Mouse (Mus musculus) CH12.LX (cell line): ENCODE measurements around the gene Mdfi. TPM values are rescaled to one million over a fixed set of nuclear protein-coding genes. Genes with fewer than 3 reads are reported as not detected.

Source experiments
- DNase-seq: peaks from one replicate; pipeline ENCODE4 v3.0.0-alpha.2; 2013; ENCODE audit errors: extremely low read depth
- H3K27ac ChIP-seq: 2 replicates; pipeline ENCODE4 v1.5.1; 2012; ENCODE audit warnings: low read depth, mild to moderate bottlenecking, control low read depth, moderate library complexity; ENCODE audit not compliant: insufficient read depth
- H3K27me3 ChIP-seq: replicated peaks from 2 replicates; pipeline ENCODE3; 2012; ENCODE audit warnings: inconsistent platforms
- H3K36me3 ChIP-seq, 2 experiments: replicated peaks in 1 of 2; 2 replicates each; pipeline versions ENCODE3 to v1.6.1; 2012; ENCODE audit warnings: inconsistent platforms in 1 of 2, low read length in 1 of 2, mild to moderate bottlenecking in 1 of 2, mixed read lengths in 1 of 2, moderate library complexity in 1 of 2; ENCODE audit not compliant: control insufficient read depth in 1 of 2, insufficient read depth in 1 of 2
- H3K4me1 ChIP-seq, 2 experiments: 2 replicates each; pipeline ENCODE4 v1.6.1; 2012; ENCODE audit warnings: inconsistent platforms in 1 of 2, moderate library complexity in 1 of 2; ENCODE audit not compliant: insufficient read depth in 2 of 2, control insufficient read depth in 1 of 2
- H3K4me2 ChIP-seq: 2 replicates; pipeline ENCODE4 v1.6.1; 2012; ENCODE audit warnings: low read depth, mild to moderate bottlenecking, control low read depth; ENCODE audit not compliant: poor library complexity, insufficient read depth, severe bottlenecking
- H3K4me3 ChIP-seq, 3 experiments: fragments of 150-350 bp in 1 of 3; sonication (generic) in 1 of 3; replicated peaks in 1 of 3; 2 replicates each; pipeline versions ENCODE3 to v1.5.1; 2011 to 2012; ENCODE audit warnings: low read depth in 2 of 3, low read length in 2 of 3, mild to moderate bottlenecking in 2 of 3, moderate library complexity in 2 of 3, control low read depth in 1 of 3, improper control_type of control experiment in 1 of 3, inconsistent platforms in 1 of 3, mixed read lengths in 1 of 3; ENCODE audit not compliant: poor library complexity in 1 of 3
- H3K79me2 ChIP-seq: replicated peaks from 2 replicates; pipeline ENCODE4 v1.6.1; 2012; ENCODE audit warnings: mild to moderate bottlenecking, moderate library complexity; ENCODE audit not compliant: control insufficient read depth, poor library complexity, insufficient read depth, severe bottlenecking; ENCODE audit errors: extremely low read depth
- H3K9ac ChIP-seq: 2 replicates; pipeline ENCODE4 v1.6.1; 2012; ENCODE audit warnings: low read depth, mild to moderate bottlenecking, control low read depth, moderate library complexity; ENCODE audit not compliant: insufficient read depth
- H3K9me3 ChIP-seq: replicated peaks from 2 replicates; pipeline ENCODE3; 2012; ENCODE audit warnings: low read length, inconsistent platforms, mixed read lengths
- BHLHE40 ChIP-seq: IDR thresholded peaks from 2 replicates; pipeline ENCODE4 v1.6.1; 2011; ENCODE audit warnings: mild to moderate bottlenecking, low read depth, low read length, improper control_type of control experiment
- CHD1 ChIP-seq: IDR thresholded peaks from 2 replicates; pipeline ENCODE4 v1.6.1; 2012; ENCODE audit warnings: low read depth, low read length, improper control_type of control experiment, inconsistent platforms
- CTCF ChIP-seq, 2 experiments: IDR thresholded peaks in 1 of 2; conservative IDR thresholded peaks in 1 of 2; 2 replicates each; pipeline ENCODE4 v1.5.1; 2011 to 2012; ENCODE audit warnings: low read depth in 2 of 2, low read length in 2 of 2, improper control_type of control experiment in 1 of 2, inconsistent platforms in 1 of 2, mild to moderate bottlenecking in 1 of 2, moderate library complexity in 1 of 2
- E2F4 ChIP-seq: IDR thresholded peaks from 2 replicates; pipeline ENCODE4 v1.6.1; 2011; ENCODE audit warnings: low read depth, low read length, improper control_type of control experiment; ENCODE audit not compliant: insufficient replicate concordance
- ETS1 ChIP-seq: conservative IDR thresholded peaks from 2 replicates; pipeline ENCODE4 v1.6.1; 2012; ENCODE audit warnings: low read depth, mild to moderate bottlenecking, inconsistent platforms, low read length, improper control_type of control experiment, moderate library complexity
- GABPA ChIP-seq: IDR thresholded peaks from 2 replicates; pipeline ENCODE4 v1.6.1; 2012; ENCODE audit warnings: low read depth, low read length, improper control_type of control experiment, inconsistent platforms; ENCODE audit not compliant: insufficient replicate concordance
- HCFC1 ChIP-seq: IDR thresholded peaks from 2 replicates; pipeline ENCODE4 v1.6.1; 2012; ENCODE audit warnings: low read depth, mild to moderate bottlenecking, inconsistent platforms, low read length, improper control_type of control experiment
- IRF4 ChIP-seq: IDR thresholded peaks from 2 replicates; pipeline ENCODE4 v1.6.1; 2014; ENCODE audit warnings: low read depth, mild to moderate bottlenecking, inconsistent platforms, low read length, improper control_type of control experiment
- JUN ChIP-seq: IDR thresholded peaks from 2 replicates; pipeline ENCODE4 v1.6.1; 2011; ENCODE audit warnings: low read depth, mild to moderate bottlenecking, low read length, improper control_type of control experiment, moderate library complexity; ENCODE audit not compliant: insufficient read depth
- JUND ChIP-seq: conservative IDR thresholded peaks from 2 replicates; pipeline ENCODE4 v1.6.1; 2011; ENCODE audit warnings: low read depth, low read length, improper control_type of control experiment
- KAT2A ChIP-seq: IDR thresholded peaks from 2 replicates; pipeline ENCODE4 v1.6.1; 2012; ENCODE audit warnings: low read length, improper control_type of control experiment, inconsistent platforms; ENCODE audit not compliant: insufficient replicate concordance
- MAX ChIP-seq: IDR thresholded peaks from 2 replicates; pipeline ENCODE4 v1.6.1; 2011; ENCODE audit warnings: low read length, improper control_type of control experiment
- MEF2A ChIP-seq: IDR thresholded peaks from 2 replicates; pipeline ENCODE4 v1.6.1; 2014; ENCODE audit warnings: low read depth, mild to moderate bottlenecking, inconsistent platforms, low read length, improper control_type of control experiment, borderline replicate concordance
- MXI1 ChIP-seq: IDR thresholded peaks from 2 replicates; pipeline ENCODE4 v1.6.1; 2011; ENCODE audit warnings: mild to moderate bottlenecking, low read depth, low read length, improper control_type of control experiment
- MYC ChIP-seq: IDR thresholded peaks from 2 replicates; pipeline ENCODE4 v1.6.1; 2011; ENCODE audit warnings: low read depth, mild to moderate bottlenecking, improper control_type of control experiment, low read length
- NELFE ChIP-seq: IDR thresholded peaks from 2 replicates; pipeline ENCODE4 v1.6.1; 2011; ENCODE audit warnings: low read depth, low read length, improper control_type of control experiment
- NRF1 ChIP-seq: IDR thresholded peaks from 2 replicates; pipeline ENCODE4 v1.6.1; 2014; ENCODE audit warnings: low read depth, mild to moderate bottlenecking, inconsistent platforms, low read length, improper control_type of control experiment, moderate library complexity
- POLR2A ChIP-seq: IDR thresholded peaks from 2 replicates; pipeline ENCODE4 v1.6.1; 2011; ENCODE audit warnings: low read depth, mild to moderate bottlenecking, improper control_type of control experiment, low read length
- POLR2AphosphoS2 ChIP-seq: IDR thresholded peaks from 2 replicates; pipeline ENCODE4 v1.6.1; 2011; ENCODE audit warnings: low read depth, low read length, improper control_type of control experiment
- RAD21 ChIP-seq: IDR thresholded peaks from 2 replicates; pipeline ENCODE4 v1.6.1; 2011; ENCODE audit warnings: low read depth, mild to moderate bottlenecking, low read length, improper control_type of control experiment, moderate library complexity
- RCOR1 ChIP-seq: conservative IDR thresholded peaks from 2 replicates; pipeline ENCODE4 v1.6.1; 2012; ENCODE audit warnings: low read depth, mild to moderate bottlenecking, inconsistent platforms, low read length, improper control_type of control experiment
- SIN3A ChIP-seq: IDR thresholded peaks from 2 replicates; pipeline ENCODE4 v1.6.1; 2012; ENCODE audit warnings: low read length, improper control_type of control experiment, inconsistent platforms
- SMC3 ChIP-seq: IDR thresholded peaks from 2 replicates; pipeline ENCODE4 v1.6.1; 2011; ENCODE audit warnings: low read depth, low read length, improper control_type of control experiment
- TBP ChIP-seq: conservative IDR thresholded peaks from 2 replicates; pipeline ENCODE4 v1.6.1; 2011; ENCODE audit warnings: low read depth, low read length, improper control_type of control experiment
- UBTF ChIP-seq: IDR thresholded peaks from 2 replicates; pipeline ENCODE4 v1.6.1; 2012; ENCODE audit warnings: low read depth, mild to moderate bottlenecking, inconsistent platforms, low read length, improper control_type of control experiment, moderate library complexity
- USF1 ChIP-seq: IDR thresholded peaks from 2 replicates; pipeline ENCODE4 v1.6.1; 2014; ENCODE audit warnings: low read depth, mild to moderate bottlenecking, inconsistent platforms, low read length, improper control_type of control experiment
- USF2 ChIP-seq: conservative IDR thresholded peaks from 2 replicates; pipeline ENCODE4 v1.6.1; 2011; ENCODE audit warnings: low read depth, low read length, improper control_type of control experiment
- ZC3H11A ChIP-seq: IDR thresholded peaks from 2 replicates; pipeline ENCODE4 v1.6.1; 2012; ENCODE audit warnings: low read depth, mild to moderate bottlenecking, inconsistent platforms, low read length, improper control_type of control experiment
- ZNF384 ChIP-seq: IDR thresholded peaks from 2 replicates; pipeline ENCODE4 v1.6.1; 2012; ENCODE audit warnings: low read depth, low read length, improper control_type of control experiment, inconsistent platforms
- dilution Hi-C: fragments of 300-500 bp; cut with MboI; formaldehyde crosslinking; loops from 2 replicates; pipeline ENCODE4 v1.14.3; 2020; ENCODE audit warnings: low sequenced_read_pairs; ENCODE audit not compliant: extremely low pct_unique_long_range_greater_than_20kb, extremely low pct_ligation_motif_present
- in situ Hi-C: fragments of 300-500 bp; cut with MboI; formaldehyde crosslinking; loops from 3 replicates; pipeline ENCODE4 v1.14.3; 2019; ENCODE audit warnings: low sequenced_read_pairs, low pct_ligation_motif_present, low pct_unique_long_range_greater_than_20kb, mixed read lengths
- polyA plus RNA-seq: library from polyadenylated mRNA; unstranded; fragments of >175 nt; gene quantifications from 2 replicates; pipeline ENCODE4 v1.2.1, GENCODE M21; 2012; ENCODE audit warnings: low read depth; ENCODE audit not compliant: insufficient read length
- total RNA-seq, 2 experiments: library from RNA; depleted of rRNA; stranded (reverse); fragments of 300-350 nt in 1 of 2; fragments of >200 nt in 1 of 2; gene quantifications; 2 replicates each; pipeline ENCODE4 v1.2.3; 2012 to 2014

Gene Mdfi
- total and polyA plus RNA-seq, 3 experiments, result 0.30 to 0.35 TPM; not detected in 1

DNA sequence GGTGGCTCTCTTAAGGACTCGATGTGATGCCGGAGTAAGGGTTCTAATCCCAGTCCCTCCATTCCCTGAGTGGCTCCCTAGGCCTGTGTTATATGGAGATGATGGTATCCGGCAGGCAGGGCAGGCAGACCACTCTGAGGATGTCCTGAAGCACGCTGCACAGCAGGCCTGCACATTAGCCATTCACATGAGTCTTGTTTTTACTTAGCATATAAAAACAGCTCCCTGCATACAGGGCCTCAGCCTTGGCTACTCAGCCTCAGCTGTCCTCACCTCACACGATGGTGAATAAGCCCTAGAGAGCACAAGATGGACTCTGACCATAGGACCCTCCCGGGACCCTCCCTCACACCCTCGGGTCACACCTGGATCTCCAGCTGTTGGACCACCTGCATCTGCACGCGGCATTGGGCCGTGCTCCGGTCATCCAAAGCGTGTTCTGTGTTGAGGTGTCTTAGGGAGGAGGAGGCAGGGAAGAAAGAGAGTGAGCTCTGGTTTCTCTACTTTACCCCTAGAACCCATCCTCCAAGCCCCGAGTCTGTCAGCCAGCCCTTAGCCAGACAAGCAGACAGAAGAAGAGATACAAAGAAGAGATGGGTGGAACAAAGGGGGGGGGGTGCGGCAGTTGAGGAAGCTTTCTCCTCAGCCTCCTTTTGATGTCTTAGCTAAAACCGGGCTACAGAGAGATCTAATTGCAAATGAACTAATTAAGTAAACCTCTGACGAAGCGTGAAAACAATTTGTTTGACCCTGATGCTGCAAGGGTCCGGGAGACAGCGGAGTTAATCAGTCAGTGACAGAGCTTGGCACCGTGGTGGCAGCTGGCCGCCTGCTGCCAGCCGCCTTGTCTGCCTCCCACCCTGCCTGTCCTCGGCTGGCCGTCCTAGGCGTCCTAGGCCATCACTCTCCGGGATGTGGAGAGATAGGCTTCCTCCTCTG is 42.6 kb upstream of the Mdfi start:
- Histone ChIP-seq H3K4me1 (peaks cover 0 to 65% of the 10 kb centered on the region in 2 experiments; a peak in 2 of 4 replicates), H3K79me2 (no peaks in the 10 kb centered on the region), H3K4me3 (no peak overlapping the region), H3K4me2 (no peak overlapping the region), H3K27ac (no peak overlapping the region), H3K9ac (no peak overlapping the region), H3K9me3 (no peaks in the 10 kb centered on the region), H3K27me3 (no peaks in the 10 kb centered on the region), H3K36me3 (peaks cover 53 to 95% of the 10 kb centered on the region in 2 experiments)
- DNase-seq, result no peak
- dilution Hi-C loops, result no loop called here
- TF ChIP-seq POLR2A (no peak), UBTF (no peak), ZC3H11A (no peak), RAD21 (no peak), USF1 (no peak), GABPA (no peak), NRF1 (no peak), MEF2A (no peak), CHD1 (no peak), BHLHE40 (no peak), HCFC1 (no peak), JUND (no peak), SMC3 (no peak), JUN (no peak), TBP (no peak), CTCF (conservative IDR thresholded peaks at IDR 0.05 in 1 of 2, IDR thresholded peaks at IDR 0.05 in 1 of 2; ENCODE audit: low read depth in 2 of 2, low read length in 2 of 2) (no peak), E2F4 (no peak), ZNF384 (no peak)
- in situ Hi-C loops, result no loop called here

DNA sequence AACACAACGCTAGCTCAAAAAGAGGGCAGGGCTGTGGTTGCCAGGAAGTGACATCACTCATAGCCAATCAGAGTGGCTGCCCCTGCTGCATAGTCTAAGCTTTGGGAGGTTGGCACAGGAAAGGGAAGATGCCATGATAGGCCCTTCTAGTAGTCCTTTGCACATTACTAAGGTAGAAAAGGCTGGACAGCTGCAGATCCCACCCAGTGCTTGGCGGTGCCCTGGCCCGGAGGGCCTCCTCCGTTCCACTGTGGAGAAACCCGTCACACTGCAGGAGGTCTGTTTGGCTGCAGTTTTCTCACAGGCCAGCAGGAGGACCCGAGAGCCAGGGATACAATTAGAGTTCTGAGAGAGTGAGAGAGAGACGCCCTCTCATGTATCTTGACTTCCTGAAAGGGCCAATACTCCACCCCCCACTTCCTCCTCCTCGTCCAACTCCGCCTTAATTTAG is 38.9 kb upstream of the Mdfi start:
- Histone ChIP-seq H3K36me3 (peaks cover 54 to 95% of the 10 kb centered on the region in 2 experiments), H3K27ac (no peak overlapping the region; the same call in 1 of the 2 replicates), H3K4me2 (no peak overlapping the region), H3K9me3 (no peaks in the 10 kb centered on the region), H3K27me3 (no peaks in the 10 kb centered on the region), H3K4me3 (peak overlapping the region in 1 of 3 experiments; percentile 30), H3K79me2 (no peaks in the 10 kb centered on the region), H3K9ac (no peak overlapping the region), H3K4me1 (peaks cover 0 to 40% of the 10 kb centered on the region in 2 experiments; a peak in 2 of 4 replicates)
- peak; percentile 91 for DNase-seq
- dilution Hi-C loops, result no loop called here
- in situ Hi-C loops, result no loop called here
- TF ChIP-seq USF2 (no peak), USF1 (no peak), RCOR1 (no peak), ETS1 (no peak), BHLHE40 (0 out of 2 replicates have a peak, but pooled peaks have one; percentile 8), POLR2A (peak; percentile 47; the same call in 1 of the 2 replicates), SIN3A (0 out of 2 replicates have a peak, but pooled peaks have one; percentile 18), NELFE (no peak), POLR2AphosphoS2 (no peak), MYC (no peak), MXI1 (no peak; the same call in 1 of the 2 replicates), IRF4 (peak; percentile 15; the same call in 1 of the 2 replicates), NRF1 (0 out of 2 replicates have a peak, but pooled peaks have one; percentile 2), KAT2A (no peak), ZNF384 (no peak), MAX (no peak), ZC3H11A (no peak), JUND (peak; percentile 46; the same call in 1 of the 2 replicates), E2F4 (no peak)
